In the genomic region with DNA sequence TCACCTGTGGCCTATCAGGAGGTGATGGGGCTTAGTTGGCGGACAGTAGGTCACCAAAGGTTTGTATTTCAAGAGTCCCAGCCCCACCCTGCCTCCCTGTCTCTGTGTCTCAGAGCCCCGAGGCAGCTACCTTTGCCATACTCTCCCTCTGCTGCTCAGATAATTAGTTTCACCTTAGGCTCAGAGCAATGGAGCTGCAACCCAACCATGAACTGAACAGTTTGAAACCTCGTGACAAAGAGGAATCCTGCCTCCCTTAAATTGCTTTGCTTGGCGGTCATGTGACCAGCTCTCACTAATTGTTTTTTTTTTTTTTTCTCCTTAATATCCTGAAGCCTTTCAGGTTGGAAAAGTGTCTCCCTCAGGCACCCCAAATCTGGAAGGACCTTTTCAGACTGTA, we compare ENCODE assay signal across 15 mouse cellular contexts. TPM values are rescaled to one million over a fixed set of nuclear protein-coding genes. Genes with fewer than 3 reads are reported as not detected.
DNase-seq lines count a peak whose midpoint lies in the region; ATAC-seq lines count a peak whose summit lies in the region.
"Had no signal": no experiment of that assay in that cellular context is flagged by ENCODE, and none has a peak within 500 bp of the region (broad histone marks: within the 10 kb centered on the region; RNA-seq: fewer than 3 reads in every experiment).

No protein-coding gene starts in this region.

- 0 out of 4 replicates have a peak overlapping the region, but pooled peaks of 1 of the 2 experiments have one; percentile 15 for H3K27ac ChIP-seq in heart, embryonic 14.5 days (replicated peaks in 1 of 2; ENCODE audit: control insufficient read depth in 1 of 2, insufficient read depth in 1 of 2, low read depth in 2 of 2, low read length in 2 of 2)
- no peak overlapping the region for H3K27ac ChIP-seq in heart, embryonic 10.5 days
- H3K27ac ChIP-seq in limb, embryonic 11.5 days (replicated peaks; ENCODE audit: low read depth, low read length) = no peak overlapping the region
- H3K27ac ChIP-seq in limb, embryonic 10.5 days = no peak overlapping the region
- H3K27ac ChIP-seq: liver, embryonic 12.5 days; midbrain, embryonic 12.5 days had no signal

- intact Hi-C loops in left cerebral cortex, postnatal 25 days (cut with DNase I) = no loop called here

- peaks cover 8 to 10% of the 10 kb centered on the region in 2 experiments; a peak in 3 of 4 replicates for H3K4me1 ChIP-seq in heart, embryonic 14.5 days (ENCODE audit: control insufficient read depth in 2 of 2, insufficient read depth in 2 of 2, low read length in 2 of 2)
- H3K4me1 ChIP-seq in heart, embryonic 10.5 days = peaks cover 5% of the 10 kb centered on the region; the same call in 1 of the 2 replicates
- no peaks in the 10 kb centered on the region for H3K4me1 ChIP-seq in limb, embryonic 11.5 days (ENCODE audit: control insufficient read depth, insufficient read depth, low read length)
- H3K4me1 ChIP-seq in limb, embryonic 10.5 days = peaks cover 10% of the 10 kb centered on the region

- no peak for ATAC-seq in heart, embryonic 14.5 days (ENCODE audit: insufficient number of reproducible peaks, insufficient read depth, low FRiP score, low read depth)
- no peak for ATAC-seq in limb, embryonic 11.5 days (ENCODE audit: insufficient number of reproducible peaks, low FRiP score, low TSS enrichment, low read depth)
- ATAC-seq: hindbrain, embryonic 16.5 days; liver, embryonic 12.5 days had no signal

- DNase-seq in heart, embryonic 10.5 days (ENCODE audit: low spot score) = no peak
- DNase-seq in limb, embryonic 11.5 days (ENCODE audit: low spot score) = peak; percentile 18
- DNase-seq in limb, embryonic 10.5 days (ENCODE audit: low spot score) = no peak
- peak; percentile 10 for DNase-seq in R1 (ENCODE audit: low read depth, low spot score)
- DNase-seq in kidney, postnatal 14 days = peak; percentile 45
- no peak for DNase-seq in natural killer cell, adult 2 months (ENCODE audit: low spot score in 2 of 2)
- no peak for DNase-seq in left cerebral cortex, postnatal 25 days (ENCODE audit: low spot score in 2 of 2)
- DNase-seq: cerebellum, adult 9-10 months; thymus, adult 2 months had no signal

- peak overlapping the region; percentile 55; the same call in 1 of the 2 replicates for H3K4me2 ChIP-seq in heart, embryonic 14.5 days (ENCODE audit: low read length)
- no peak overlapping the region for H3K4me2 ChIP-seq in limb, embryonic 11.5 days (ENCODE audit: low read depth, severe bottlenecking)
- H3K4me2 ChIP-seq: liver, embryonic 12.5 days; midbrain, embryonic 12.5 days had no signal

- 0 out of 2 replicates have a peak overlapping the region, but pooled peaks have one; percentile 10 for H3K9ac ChIP-seq in heart, embryonic 14.5 days (ENCODE audit: low read length)
- no peak overlapping the region for H3K9ac ChIP-seq in limb, embryonic 11.5 days (ENCODE audit: low read length)
- H3K9ac ChIP-seq: liver, embryonic 12.5 days; midbrain, embryonic 12.5 days had no signal

- no peaks in the 10 kb centered on the region for H3K27me3 ChIP-seq in heart, embryonic 14.5 days (ENCODE audit: control insufficient read depth, insufficient read depth, low read length)
- H3K27me3 ChIP-seq in heart, embryonic 10.5 days (ENCODE audit: insufficient read depth, poor library complexity, severe bottlenecking) = no peaks in the 10 kb centered on the region
- H3K27me3 ChIP-seq in limb, embryonic 11.5 days (ENCODE audit: control insufficient read depth, insufficient read depth, low read length) = no peaks in the 10 kb centered on the region
- H3K27me3 ChIP-seq in limb, embryonic 10.5 days (ENCODE audit: low read depth, poor library complexity, severe bottlenecking) = no peaks in the 10 kb centered on the region
- H3K27me3 ChIP-seq: liver, embryonic 12.5 days; midbrain, embryonic 12.5 days had no signal

- no peak overlapping the region for H3K4me3 ChIP-seq in heart, embryonic 14.5 days (ENCODE audit: control insufficient read depth in 1 of 2, insufficient read depth in 1 of 2, low read depth in 1 of 2, low read length in 2 of 2)
- H3K4me3 ChIP-seq in heart, embryonic 10.5 days = no peak overlapping the region
- H3K4me3 ChIP-seq in limb, embryonic 11.5 days (ENCODE audit: low read depth, low read length) = no peak overlapping the region
- no peak overlapping the region for H3K4me3 ChIP-seq in limb, embryonic 10.5 days
- H3K4me3 ChIP-seq: erythroblast, embryonic 14.5 days; liver, embryonic 12.5 days; midbrain, embryonic 12.5 days; myocyte had no signal

- no peaks in the 10 kb centered on the region for H3K36me3 ChIP-seq in heart, embryonic 14.5 days (ENCODE audit: control insufficient read depth, insufficient read depth, low read length)
- no peaks in the 10 kb centered on the region for H3K36me3 ChIP-seq in heart, embryonic 10.5 days
- no peaks in the 10 kb centered on the region for H3K36me3 ChIP-seq in limb, embryonic 11.5 days (ENCODE audit: control insufficient read depth, insufficient read depth, low read length)
- H3K36me3 ChIP-seq in limb, embryonic 10.5 days = no peaks in the 10 kb centered on the region
- H3K36me3 ChIP-seq: liver, embryonic 12.5 days; midbrain, embryonic 12.5 days had no signal

- H3K9me3 ChIP-seq in heart, embryonic 14.5 days (ENCODE audit: control insufficient read depth, low read length) = no peaks in the 10 kb centered on the region
- no peaks in the 10 kb centered on the region for H3K9me3 ChIP-seq in heart, embryonic 10.5 days
- H3K9me3 ChIP-seq in limb, embryonic 11.5 days (ENCODE audit: control insufficient read depth, low read length) = no peaks in the 10 kb centered on the region
- no peaks in the 10 kb centered on the region for H3K9me3 ChIP-seq in limb, embryonic 10.5 days (replicated peaks)
- H3K9me3 ChIP-seq: liver, embryonic 12.5 days; midbrain, embryonic 12.5 days had no signal

- 64% methylated on average over 4 of the region's 4 CpGs for WGBS in heart, embryonic 14.5 days
- 75% methylated on average over 4 of the region's 4 CpGs for WGBS in heart, embryonic 10.5 days
- WGBS in limb, embryonic 11.5 days = 57% methylated on average over 4 of the region's 4 CpGs
- 59% methylated on average over 4 of the region's 4 CpGs for WGBS in limb, embryonic 10.5 days

RNA-seq across cellular contexts. Expression of a gene that starts 9.8 kb away (rescaled TPM):
- 107 and 109 TPM in 2 replicates for polyA plus RNA-seq in heart, embryonic 14.5 days (2014; fragmentation: Nextera tagmentation; extraction: Ambion mirVana)
- polyA plus RNA-seq in heart, embryonic 10.5 days (2016; fragmentation: Nextera tagmentation; extraction: Ambion mirVana) = 37.5 and 64.0 TPM in 2 replicates
- 12.5 and 15.2 TPM in 2 replicates for polyA plus RNA-seq in limb, embryonic 11.5 days (2014; fragmentation: Nextera tagmentation; extraction: Ambion mirVana)
- polyA plus RNA-seq in limb, embryonic 10.5 days (2016; fragmentation: Nextera tagmentation; extraction: Ambion mirVana) = 7.1 and 10.3 TPM in 2 replicates
- 10 to 100 TPM; 17.4 to 19.5 TPM for total RNA-seq in left cerebral cortex, postnatal 25 days (2021)

Comparison
In these comparisons a context has a peak if more than half of its experiments do, and no peak if none do; other contexts are left out.
1. DNase-seq: peak in limb, embryonic 11.5 days (single experiment), R1 (single experiment) and kidney, postnatal 14 days (single experiment); none in heart, embryonic 10.5 days (single experiment), limb, embryonic 10.5 days (single experiment), natural killer cell, adult 2 months (0 of 2) and left cerebral cortex, postnatal 25 days (0 of 2).